Mouse (Mus musculus): ENCODE data around the gene Pde4dip. TPM values are rescaled to one million over a fixed set of nuclear protein-coding genes. Genes with fewer than 3 reads are reported as not detected.

Gene Pde4dip
- polyA plus RNA-seq, 1 experiment = 54.7 TPM

Other genes with a start within 250 kb of the Pde4dip start
- 4.3 and 9.1 TPM in 2 replicates for gene Prkab2, start 230.5 kb downstream of the Pde4dip start, polyA plus RNA-seq (2012; ENCODE audit: insufficient read depth, insufficient read length, missing spikeins)
- not detected in 2 replicates for gene Gm17651, start 214.0 kb downstream of the Pde4dip start, polyA plus RNA-seq (2012; ENCODE audit: insufficient read depth, insufficient read length, missing spikeins)
- gene Sec22b, start 12.5 kb upstream of the Pde4dip start, polyA plus RNA-seq (2012; ENCODE audit: insufficient read depth, insufficient read length, missing spikeins) = 53.2 and 65.3 TPM in 2 replicates
- 7.2 and 8.1 TPM in 2 replicates for gene Notch2, start 124.8 kb upstream of the Pde4dip start, polyA plus RNA-seq (2012; ENCODE audit: insufficient read depth, insufficient read length, missing spikeins)

Data from brown adipose tissue, adult 24 weeks (tissue).